Mouse (Mus musculus) forelimb bud, embryonic 11.5 days (tissue): Measurements from ENCODE around the gene Gm20388.

Source experiments
- DNase-seq: peaks from one replicate; pipeline ENCODE4 v3.0.0-alpha.2; 2012; ENCODE audit warnings: low read depth, low spot score

The Gm20388 gene

DNA sequence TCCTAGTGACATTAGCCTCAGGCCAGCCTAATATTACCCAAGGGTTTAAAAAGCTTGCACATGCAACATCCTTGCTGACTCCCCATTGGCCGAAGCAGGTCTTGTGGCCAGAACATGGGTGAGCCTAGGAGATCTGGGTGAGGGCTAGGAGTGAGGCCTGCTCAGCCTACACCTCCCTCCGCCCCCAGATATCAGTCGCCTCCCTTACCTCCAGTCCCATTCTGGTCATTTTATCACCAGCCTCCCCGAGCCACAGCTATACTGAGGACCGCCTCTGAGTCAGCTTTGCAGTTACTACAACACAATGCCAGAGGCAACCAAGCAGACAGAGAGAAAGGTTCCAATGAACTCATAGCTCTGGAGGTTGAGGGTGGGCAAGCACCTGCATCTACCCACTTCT lies 2365.7 kb downstream of the Gm20388 start:
- no peak for DNase-seq

DNA sequence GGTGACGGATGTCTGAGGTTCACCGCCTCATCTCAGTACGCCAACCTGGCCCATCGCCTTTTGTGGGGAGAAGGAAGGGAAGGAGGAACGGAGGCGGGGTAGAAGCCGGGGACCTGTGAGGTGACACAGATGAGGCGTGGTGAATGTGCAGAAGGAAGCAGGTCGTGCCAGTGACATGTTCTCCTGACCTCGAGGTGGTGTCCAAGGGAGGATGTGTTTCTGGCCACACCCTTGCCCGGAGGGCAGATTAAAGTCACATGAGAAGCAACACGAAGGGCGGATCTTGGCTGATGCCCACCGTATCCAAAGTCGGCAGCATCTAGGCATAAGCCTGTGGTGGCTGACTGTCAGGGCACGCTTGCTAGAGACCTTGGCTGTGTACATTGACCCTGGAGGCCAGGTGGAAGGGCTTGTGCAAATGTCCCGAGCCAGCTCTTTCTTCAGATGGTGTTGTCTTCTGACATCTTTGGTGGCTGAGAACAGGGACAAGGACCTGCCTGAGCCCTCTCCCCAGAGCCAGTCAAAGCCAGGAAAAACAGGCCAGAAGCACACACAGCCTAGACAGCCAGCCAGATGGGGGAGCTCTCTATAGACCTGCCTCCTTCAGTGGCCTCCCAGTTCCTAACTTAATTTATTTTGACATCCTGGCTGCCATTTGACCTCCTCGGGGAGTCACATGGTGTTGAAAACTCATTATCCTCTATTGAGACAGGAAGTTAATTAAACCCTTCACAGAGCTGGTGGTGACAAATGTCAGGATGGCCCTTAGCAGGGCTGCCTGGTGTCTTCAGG lies 2366.8 kb downstream of the Gm20388 start:
- no peak for DNase-seq

DNA sequence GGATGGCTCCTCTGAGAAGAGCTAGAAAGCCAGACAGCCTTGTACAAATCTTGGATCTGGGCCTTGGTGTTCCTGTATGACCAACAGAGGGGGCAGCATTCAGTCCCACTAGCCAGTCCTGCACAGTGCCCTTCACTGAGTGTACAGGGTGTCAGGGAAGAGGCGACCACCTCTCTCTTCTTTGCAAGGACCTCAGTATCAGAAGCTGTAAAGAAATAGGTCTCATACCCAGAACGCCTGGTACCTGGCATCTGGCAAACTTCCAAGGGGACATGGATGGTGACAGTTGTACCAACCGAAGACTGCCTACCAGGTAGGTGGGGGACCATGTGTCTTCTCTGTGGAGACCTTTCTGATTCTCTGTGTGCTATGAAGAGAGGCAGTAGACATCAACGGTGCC lies 2369.5 kb downstream of the Gm20388 start:
- DNase-seq, result no peak

DNA sequence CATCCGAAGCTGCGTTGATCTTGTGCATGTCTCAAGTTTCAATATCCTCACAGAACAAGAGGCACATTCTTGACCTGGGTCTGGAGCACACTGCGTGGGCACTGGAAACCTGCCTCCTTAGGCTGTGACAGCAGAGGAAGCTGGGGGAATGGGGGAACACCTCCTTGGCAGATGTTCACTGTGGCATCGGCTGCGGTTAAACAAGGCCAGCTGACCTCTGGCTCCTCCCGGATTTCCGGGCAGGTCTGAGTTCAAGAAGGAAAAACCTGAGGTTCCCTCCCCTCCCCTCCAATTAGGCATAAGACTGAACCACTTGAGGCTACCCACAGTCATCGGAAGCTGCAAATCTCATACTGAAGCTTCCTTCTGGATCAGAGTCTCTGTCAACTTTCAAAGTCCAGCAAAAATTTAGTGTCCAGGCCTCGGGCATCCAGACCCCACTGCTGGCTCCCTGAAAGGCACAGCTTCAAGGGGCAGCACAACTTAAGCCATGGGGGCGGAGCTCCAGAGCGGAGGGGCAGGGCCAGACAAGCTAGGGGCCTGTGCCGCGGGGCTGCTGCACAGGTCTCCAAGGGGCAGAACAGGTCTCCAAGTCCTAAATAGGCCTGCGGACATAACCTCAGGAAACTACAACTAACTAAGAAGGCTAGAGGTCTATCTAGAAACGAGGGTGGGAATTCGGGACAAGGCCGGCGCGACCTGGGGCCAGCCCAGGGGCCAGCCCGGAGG lies 2370.1 kb downstream of the Gm20388 start:
- DNase-seq, result peak; percentile 13

DNA sequence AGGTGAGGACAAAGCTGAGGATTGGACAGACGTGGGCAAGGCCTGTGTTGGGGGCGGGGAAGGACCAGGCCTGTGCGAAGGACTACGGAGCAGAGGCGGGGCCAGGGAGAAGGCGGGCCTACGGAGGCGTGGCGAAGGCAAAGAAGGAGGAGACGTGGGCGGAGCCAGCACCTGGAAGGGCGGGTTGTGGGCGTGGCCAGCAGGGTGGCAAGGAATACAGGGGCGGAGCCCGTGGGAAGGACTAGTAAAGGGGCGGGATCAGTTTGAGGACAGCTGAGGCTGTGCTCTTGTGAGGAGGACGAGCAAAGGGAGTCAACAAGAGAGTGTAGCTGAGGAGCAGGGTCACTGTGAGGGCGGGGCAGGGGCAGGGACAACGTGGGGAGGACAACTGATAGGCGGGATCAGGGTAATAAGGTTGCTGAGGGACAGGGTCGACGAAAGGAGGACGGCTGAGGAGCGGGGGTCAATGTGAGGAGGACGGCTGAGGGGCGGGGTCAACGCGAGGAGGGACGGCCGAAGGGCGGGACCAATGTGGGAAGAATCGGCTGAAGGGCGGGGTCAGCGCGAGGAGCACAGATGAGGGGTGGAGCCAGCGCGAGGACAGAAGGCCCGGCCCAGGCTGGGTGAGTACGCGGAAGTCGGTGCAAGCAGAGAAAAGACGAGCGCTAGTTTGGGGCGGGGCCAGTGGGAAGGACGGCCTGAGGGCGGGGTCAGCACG lies 2370.8 kb downstream of the Gm20388 start:
- DNase-seq, result peak; percentile 98

DNA sequence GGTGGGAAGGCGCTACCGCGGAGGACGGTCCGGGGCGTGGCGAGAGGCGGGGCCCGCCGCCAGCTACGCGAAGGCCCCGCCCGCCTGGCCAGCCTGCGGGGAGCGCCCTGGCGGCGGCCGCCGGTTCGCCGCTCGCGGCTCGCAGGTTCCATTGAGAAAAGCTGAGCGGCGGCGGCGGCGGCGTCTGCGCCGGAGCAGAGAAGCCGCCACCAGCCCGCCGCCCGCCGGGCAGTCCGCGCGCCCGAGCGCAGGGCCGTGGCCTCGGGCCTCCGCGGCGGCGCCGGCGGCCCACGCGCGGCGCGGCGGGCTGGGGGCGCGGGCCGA lies 2371.4 kb downstream of the Gm20388 start, which contains the start of gene Zfpm1:
TSS of gene Zfpm1 (plus strand) at position 107 of the 324 bp plus-strand sequence.
- no peak for DNase-seq

DNA sequence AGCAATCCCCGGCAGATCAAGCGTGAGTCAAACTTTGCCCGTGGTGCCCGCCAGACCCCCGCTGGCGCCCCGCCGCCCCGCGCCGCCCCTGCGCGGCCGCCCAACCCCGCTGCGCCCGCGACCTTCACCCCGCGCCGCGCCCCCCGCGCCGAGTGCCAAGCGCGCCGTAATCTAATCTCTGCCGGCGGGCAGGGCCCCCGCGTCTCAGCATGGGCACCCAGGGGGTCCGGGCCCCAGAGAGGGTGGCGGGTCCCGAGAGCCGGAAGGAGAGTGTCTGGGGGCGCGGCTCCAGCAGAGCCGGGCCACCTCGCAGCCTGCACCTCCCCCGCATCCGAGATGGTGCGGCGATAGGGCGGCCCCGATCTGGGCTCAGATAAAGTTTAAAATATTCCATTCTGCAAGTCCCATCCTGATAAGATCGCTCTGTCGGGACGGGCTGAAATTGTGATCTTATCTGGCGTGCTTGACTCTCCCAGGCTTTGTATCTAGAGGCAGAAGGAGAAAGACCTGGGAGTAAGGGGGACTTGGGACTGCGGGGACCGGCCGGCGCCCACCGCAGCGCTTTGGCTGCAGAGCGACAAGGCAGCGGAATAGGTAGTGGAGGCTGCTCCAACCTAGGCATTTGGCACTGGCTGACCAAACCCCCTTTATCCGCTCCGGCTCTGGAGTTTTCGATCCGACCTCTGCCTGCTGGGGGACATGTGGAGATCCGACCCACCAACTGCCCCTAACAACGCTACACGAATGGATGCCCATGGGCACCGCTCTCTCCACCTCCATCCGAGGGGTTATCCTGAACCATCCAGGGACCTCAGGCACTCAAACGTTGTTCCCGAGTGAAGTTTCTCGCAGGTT lies 2372.1 kb downstream of the Gm20388 start:
- no peak for DNase-seq

DNA sequence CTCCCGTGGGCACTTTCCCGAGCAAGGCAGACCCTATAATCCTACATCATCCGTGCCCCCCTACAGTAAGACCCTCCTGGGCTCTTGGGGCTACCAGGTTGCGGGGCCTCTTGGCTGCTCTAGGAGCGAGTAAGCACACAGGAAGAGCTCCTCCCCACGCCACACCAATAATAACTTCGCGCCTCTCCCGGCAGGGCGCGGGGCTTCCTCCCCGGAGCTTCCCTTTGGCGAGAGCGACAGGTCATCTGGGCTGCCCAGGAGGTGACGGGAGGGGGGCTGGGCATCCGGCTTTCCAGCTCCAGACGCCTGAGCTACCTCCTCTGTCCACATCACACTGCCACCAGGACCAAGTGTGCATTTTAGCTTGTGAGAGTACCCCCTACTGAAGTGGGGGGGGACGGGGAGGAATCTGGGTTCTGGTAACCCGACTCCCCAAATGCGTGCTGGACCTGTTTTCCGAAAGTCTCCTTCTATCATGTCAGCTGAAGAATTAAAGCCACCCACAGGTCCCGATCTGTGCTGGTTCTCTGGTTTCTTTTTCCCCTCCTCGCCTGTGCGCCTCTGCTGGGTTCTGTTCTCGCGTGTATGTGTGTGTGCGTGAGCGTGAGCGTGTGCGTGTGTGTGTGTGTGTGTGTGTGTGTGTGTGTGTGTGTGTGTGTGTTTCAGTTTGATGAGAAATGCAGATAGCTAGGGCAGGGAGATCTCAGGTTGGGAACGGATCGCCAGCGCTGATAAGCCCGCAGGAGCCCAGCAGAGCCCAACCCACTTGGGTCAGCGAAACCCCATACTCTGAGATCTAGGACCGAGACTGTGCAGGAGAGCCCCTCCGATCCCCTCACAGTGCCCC lies 2372.9 kb downstream of the Gm20388 start:
- peak; percentile 44 for DNase-seq

DNA sequence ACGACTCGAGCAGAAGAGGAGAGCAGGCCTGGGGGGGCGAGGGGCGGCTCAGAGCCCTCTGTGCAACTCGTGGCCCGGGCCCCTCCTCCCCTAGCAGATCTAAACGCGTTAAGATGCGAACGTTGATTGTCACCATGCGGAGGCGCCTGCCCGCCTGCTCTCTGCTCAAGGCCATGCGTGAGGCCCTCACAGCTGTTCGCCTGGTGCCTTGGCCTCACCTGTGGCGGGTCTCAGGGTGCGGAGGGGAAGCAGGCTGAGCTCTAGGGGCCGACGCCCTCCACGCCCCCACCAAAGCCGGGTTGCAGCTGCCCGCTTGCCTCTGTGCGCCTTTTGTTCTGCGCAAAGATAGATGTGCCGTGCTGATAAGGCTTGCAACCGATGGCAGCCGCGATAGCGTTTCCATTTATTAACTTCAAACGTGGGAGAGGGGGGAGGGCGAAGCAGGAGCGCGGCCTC lies 2373.6 kb downstream of the Gm20388 start:
- peak; percentile 38 for DNase-seq

DNA sequence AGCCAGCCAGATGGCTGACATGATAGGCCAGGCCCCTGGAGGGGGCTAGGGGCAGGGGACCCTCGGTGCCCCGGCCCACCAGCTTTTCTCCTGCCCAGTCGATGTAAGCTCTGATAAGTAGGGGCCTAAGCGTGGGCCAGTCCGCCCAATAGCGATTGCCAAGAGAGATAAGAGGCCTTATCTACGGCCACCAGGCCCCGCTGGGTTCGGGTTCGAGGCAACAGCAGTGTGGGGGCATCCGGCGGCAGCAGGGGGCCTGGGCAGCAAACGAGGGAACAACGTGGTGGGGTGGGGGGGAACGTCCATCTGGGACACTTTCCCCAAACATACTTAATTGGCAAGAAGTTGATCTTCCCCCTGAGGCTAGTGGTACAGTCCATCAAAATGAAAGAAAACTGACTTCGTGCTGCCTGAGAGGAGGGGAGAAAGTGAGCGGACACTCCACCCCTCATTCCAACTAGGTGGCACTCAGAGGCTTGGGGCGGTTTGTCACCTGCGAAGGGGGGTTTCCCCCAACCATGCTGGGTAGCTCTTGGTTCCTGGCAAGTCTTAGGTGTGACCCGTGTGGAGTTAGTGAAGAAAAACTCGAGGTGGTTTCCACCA lies 2374.1 kb downstream of the Gm20388 start:
- peak; percentile 20 for DNase-seq

DNA sequence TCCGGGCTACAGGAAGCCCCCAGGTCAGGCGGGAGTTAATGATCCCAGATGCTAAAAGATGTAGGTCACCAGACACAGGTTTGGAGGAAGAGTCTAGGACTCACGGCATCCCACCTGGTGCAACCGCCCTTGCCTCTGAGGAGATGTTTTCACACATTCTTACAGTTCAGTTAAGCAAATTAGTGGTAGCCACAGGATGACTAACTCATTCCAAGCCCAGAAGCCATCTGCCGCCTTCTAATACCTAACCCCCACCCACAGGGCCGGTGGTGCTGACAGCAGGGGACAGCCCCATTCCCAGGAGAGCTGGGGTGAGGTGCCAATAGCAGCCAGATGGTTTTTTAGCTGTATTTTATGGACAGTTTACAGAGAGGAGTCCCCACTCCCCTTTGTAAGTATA lies 2375.1 kb downstream of the Gm20388 start:
- DNase-seq, result no peak

DNA sequence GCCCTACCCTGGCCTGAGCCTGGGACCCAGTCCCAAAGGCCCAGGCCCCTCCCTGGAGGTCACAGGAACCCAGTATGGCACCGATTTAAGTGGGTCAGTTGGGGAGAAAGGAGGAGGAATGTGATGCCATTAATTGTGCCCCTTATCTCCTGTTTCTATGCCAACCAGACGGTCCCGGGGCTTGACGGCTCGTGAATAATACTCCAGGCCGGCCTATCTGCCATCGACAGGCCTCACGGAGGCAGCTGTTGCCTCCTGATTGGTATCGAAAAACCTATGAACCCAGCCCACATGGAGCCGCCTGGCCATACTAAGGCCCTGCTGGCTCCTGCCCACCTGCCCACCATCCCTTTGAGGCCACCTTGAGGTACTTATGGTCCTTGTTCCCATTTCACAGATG lies 2376.3 kb downstream of the Gm20388 start:
- DNase-seq, result no peak

DNA sequence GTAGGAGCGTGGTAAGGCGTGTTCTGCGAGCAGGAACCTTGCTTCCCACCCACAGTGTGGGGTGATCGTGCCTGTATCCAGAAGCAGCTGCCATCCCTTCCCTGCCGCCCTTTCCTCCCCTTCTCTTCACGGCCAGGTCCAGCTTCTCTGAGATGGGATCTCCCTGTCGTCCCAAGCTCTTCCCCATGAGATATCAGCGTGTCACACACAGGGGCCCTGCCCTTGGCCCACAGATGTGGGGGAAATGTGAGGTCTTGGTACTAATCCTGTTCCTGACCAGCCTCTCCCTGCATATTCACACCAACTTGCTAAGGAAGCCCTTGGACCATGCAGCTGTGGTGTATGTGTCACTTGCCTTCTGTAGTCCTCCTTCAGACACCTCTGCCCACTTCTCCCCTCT lies 2377.1 kb downstream of the Gm20388 start:
- no peak for DNase-seq

DNA sequence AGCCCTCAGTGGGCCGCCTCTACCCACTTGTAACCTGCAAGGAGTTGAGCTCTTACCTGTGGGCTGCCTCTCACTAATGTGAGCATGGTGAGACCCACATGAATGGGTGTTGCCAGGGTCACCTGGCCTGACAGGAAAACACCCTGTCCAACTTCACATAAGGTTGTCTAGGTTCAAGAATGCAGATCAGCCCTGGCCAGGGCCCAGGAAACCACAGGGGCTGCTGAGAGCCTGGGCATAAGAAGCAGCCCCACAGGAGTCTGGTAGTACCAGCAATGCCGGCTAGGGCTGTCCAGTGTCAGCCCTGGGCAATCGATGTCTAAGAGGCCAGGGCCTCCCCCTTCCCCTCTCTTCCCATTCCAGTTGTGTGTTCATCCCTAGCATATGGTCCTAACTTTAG lies 2377.7 kb downstream of the Gm20388 start:
- DNase-seq, result no peak

DNA sequence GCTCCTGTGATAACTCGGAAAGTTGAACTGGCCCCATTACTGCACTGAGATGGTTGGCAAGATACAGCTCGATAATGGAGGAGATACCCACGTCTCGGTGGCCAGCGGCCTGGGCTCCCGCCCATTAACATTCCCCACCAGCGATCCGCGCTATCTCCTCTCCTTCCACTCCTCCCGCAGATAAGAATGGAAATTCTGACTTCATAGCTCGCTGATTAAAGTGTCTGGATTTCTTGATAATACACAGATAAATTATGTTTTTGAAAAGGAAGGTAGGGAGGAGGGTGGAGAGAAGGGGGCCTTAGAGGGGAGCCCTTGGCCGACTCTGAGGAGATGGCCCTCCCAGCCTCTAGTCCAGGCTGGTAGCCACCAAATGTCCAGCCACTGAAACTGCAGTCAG lies 2380.4 kb downstream of the Gm20388 start:
- DNase-seq, result no peak

DNA sequence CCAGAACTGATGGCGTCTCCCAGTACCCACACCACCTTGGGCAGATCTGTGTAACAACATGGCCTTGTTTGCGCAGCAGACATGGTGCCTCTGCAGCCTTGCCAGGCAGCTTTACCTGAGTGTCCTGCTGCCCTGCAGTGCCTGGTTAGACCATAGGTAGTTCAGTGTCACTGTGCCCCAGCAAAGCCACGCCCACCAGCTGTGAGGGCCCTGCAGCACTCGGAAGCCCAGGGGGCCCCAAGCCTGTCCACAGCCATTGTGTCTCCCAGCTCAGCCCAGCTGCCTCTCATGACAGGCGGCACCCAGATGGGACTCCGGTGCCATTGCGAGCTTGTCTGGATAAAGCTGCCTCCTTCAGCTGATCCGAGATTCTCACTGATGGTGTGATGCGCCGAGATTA lies 2380.9 kb downstream of the Gm20388 start:
- no peak for DNase-seq

DNA sequence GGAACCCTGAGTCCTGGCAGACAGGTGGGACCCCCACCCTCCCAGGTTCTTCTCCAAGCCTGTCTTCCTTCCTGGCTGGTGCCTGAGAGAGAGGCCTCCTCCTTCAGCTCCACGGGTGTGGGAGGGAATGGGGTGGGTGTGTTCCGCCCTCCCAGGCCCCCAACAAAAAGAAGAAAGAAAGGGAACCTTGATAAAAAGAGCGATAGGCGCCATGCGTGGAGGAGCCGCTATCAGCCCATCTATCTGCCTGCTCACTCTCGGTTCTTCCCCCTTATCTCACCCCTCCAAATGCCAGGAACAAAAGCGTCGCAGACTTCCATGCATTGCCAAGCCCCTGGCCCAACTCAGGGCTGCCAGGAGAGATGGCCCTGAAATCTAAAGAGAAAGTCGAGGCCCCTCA lies 2382.8 kb downstream of the Gm20388 start:
- no peak for DNase-seq

DNA sequence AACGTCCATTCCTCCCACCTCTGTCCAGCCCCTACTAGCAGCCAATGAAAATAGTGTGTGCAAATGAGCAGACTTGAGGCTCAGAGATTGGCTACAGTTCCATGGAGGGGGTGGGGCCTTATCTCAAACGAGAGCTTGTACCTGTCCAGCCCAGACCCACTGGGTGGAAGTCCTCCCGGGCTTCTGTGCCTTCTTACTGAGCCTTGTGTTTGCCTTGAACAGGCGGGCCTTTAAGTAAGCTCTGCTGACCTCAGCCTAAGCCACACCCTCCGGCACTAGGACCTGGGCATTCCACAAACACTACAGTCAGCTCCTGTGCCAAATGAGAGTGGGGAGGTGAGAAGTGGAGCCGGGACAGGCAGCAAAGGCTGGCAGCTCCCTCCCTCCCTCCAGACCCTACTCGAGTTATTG lies 2383.6 kb downstream of the Gm20388 start:
- peak; percentile 86 for DNase-seq

DNA sequence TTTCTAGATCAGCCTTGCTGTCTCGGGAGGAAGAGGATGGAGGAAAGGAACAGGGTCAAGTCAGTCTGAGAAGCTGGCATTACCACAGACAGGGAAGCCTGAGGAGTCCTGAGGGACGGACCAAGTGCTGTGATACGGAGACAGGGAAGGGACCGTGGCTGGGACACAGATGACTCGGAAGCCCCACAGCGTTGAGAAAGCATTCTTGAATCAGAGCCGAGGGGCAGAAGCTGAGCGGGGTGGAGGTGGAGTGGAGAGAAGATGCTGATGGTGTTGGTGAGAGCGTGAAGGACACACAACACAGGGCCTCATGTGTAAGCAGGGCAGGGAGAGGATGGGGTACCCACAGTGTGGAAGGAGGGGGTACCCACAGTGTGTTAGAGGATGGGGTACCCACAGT lies 2384.7 kb downstream of the Gm20388 start:
- DNase-seq, result no peak
